Mouse (Mus musculus): ENCODE measurements around the gene Jam3. TPM values are rescaled to one million over a fixed set of nuclear protein-coding genes. Genes with fewer than 3 reads are reported as not detected.

The Jam3 gene
- 10 to 100 TPM; 14.3 to 18.3 TPM for total RNA-seq (2021)

GRCm38 (mm10) chr9:27154763-27155530 lies at the start of gene Jam3:
Gene Jam3, minus strand, starts transcription at chr9:27155421.
- DNase-seq, result peak; percentile 90 to 91
- intact Hi-C loops (cut with DNase I), result loop anchor here (2.0 kb wide), 2 partner anchors 22 to 46 kb away; no protein-coding TSS in a partner anchor

GRCm38 (mm10) chr9:27204201-27204600 lies 49.0 kb upstream of the Jam3 start:
- DNase-seq, result no peak
- intact Hi-C loops (cut with DNase I), result no loop called here

- DNase-seq, result no peak
- intact Hi-C loops (cut with DNase I), result no loop called here
Observed at GRCm38 (mm10) chr9:27203134-27203533, 47.9 kb upstream of the Jam3 start.

- intact Hi-C loops (cut with DNase I), result no loop called here
- DNase-seq, result no peak
Observed at GRCm38 (mm10) chr9:27201472-27202219, 46.4 kb upstream of the Jam3 start.

GRCm38 (mm10) chr9:27193592-27194080 lies 38.4 kb upstream of the Jam3 start:
- intact Hi-C loops (cut with DNase I), result loop anchor here (2.0 to 5.0 kb wide), 2 partner anchors 85 to 94 kb away; no protein-coding TSS in a partner anchor
- DNase-seq, result peak in 1 of 2 experiments; percentile 7

- DNase-seq, result peak; percentile 16 to 26
- intact Hi-C loops (cut with DNase I), result loop anchor here (2.0 to 5.0 kb wide), 2 partner anchors 84 to 94 kb away; no protein-coding TSS in a partner anchor
Observed at GRCm38 (mm10) chr9:27192761-27193591, 37.8 kb upstream of the Jam3 start.

GRCm38 (mm10) chr9:27192001-27192760 lies 37.0 kb upstream of the Jam3 start:
- intact Hi-C loops (cut with DNase I), result loop anchor here (2.0 to 5.0 kb wide), 2 partner anchors 83 to 95 kb away; no protein-coding TSS in a partner anchor
- peak; percentile 87 to 92 for DNase-seq

GRCm38 (mm10) chr9:27191501-27191981 lies 36.3 kb upstream of the Jam3 start:
- intact Hi-C loops (cut with DNase I), result loop anchor here (5.0 kb wide), 1 partner anchor 96 kb away; no protein-coding TSS in a partner anchor
- DNase-seq, result peak; percentile 60 to 78

- DNase-seq, result no peak
- intact Hi-C loops (cut with DNase I), result loop anchor here (5.0 kb wide), 1 partner anchor 97 kb away; no protein-coding TSS in a partner anchor
Observed at GRCm38 (mm10) chr9:27190461-27190860, 35.2 kb upstream of the Jam3 start.

GRCm38 (mm10) chr9:27189306-27189705 lies 34.1 kb upstream of the Jam3 start:
- no peak for DNase-seq
- intact Hi-C loops (cut with DNase I), result no loop called here

GRCm38 (mm10) chr9:27188677-27189241 lies 33.5 kb upstream of the Jam3 start:
- intact Hi-C loops (cut with DNase I), result no loop called here
- no peak for DNase-seq

GRCm38 (mm10) chr9:27185820-27186219 lies 30.6 kb upstream of the Jam3 start:
- no peak for DNase-seq
- intact Hi-C loops (cut with DNase I), result no loop called here

- intact Hi-C loops (cut with DNase I), result no loop called here
- no peak for DNase-seq
Observed at GRCm38 (mm10) chr9:27182087-27182486, 26.9 kb upstream of the Jam3 start.

GRCm38 (mm10) chr9:27180492-27180891 lies 25.3 kb upstream of the Jam3 start:
- intact Hi-C loops (cut with DNase I), result no loop called here
- DNase-seq, result no peak

- intact Hi-C loops (cut with DNase I), result no loop called here
- DNase-seq, result no peak
Observed at GRCm38 (mm10) chr9:27178935-27179334, 23.7 kb upstream of the Jam3 start.

GRCm38 (mm10) chr9:27176154-27176553 lies 20.9 kb upstream of the Jam3 start:
- intact Hi-C loops (cut with DNase I), result loop anchor here (1.0 to 2.0 kb wide), 6 partner anchors 21 to 151 kb away; partner anchors contain the start of gene Jam3
- peak; percentile 43 to 62 for DNase-seq

- intact Hi-C loops (cut with DNase I), result loop anchor here (1.0 to 2.0 kb wide), 6 partner anchors 21 to 151 kb away; partner anchors contain the start of gene Jam3
- DNase-seq, result no peak
Observed at GRCm38 (mm10) chr9:27175682-27176081, 20.5 kb upstream of the Jam3 start.

- intact Hi-C loops (cut with DNase I), result no loop called here
- no peak for DNase-seq
Observed at GRCm38 (mm10) chr9:27175241-27175640, 20.0 kb upstream of the Jam3 start.

- intact Hi-C loops (cut with DNase I), result no loop called here
Observed at GRCm38 (mm10) chr9:27174079-27174478, 18.9 kb upstream of the Jam3 start.

More at GRCm38 (mm10) chr9:27174079-27174478, 18.9 kb upstream of the Jam3 start:
- no peak for DNase-seq

Data from heart, postnatal 36 days (tissue).